Mouse (Mus musculus): ENCODE data around the gene Zfp235.

Gene Zfp235

DNA sequence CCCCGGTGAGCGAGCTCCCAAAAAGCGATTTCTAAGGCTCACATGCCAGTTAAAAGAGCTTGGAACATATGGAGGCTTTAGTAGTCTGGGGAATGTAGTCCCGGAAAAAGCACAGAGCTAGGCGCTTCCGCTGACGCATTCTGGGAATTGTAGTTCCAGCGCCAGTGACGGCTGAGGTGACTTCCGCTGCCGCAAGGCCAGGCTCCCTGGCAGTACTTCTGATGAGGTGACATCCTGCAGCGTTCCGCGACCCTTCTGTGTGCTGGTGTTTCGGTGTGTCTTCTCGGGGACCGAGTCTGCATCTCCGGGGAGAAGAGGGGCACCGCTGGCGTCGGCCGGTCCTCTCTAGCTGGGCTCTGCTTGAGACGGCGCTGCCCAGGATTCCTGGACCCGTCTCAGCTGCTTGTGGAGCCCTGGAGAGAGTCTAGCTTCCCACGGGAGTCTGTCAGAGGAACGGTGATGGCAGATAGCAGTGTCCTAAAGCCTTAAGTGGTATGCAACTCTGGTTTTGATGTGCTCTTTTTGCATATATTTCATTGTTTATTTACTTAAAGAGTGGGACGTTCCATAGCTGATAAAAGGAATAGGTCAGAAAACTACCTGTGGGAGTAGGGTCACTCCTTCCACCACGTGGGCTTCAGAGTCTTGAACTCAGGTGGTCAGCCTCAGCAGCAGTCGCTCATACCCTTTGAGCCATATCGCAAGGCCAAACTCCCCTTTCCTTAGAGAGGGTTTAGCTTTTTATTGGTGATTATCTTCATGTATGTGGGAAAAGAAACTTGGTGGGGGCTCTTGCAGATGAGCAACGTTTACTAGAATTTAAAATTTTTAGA, at the start of gene Zfp235:
TSS of gene Zfp235 (plus strand) at position 174 of the 833 bp plus-strand sequence.
- DNase-seq (ENCODE audit: low spot score in 2 of 2): peak; percentile 75 to 87

DNA sequence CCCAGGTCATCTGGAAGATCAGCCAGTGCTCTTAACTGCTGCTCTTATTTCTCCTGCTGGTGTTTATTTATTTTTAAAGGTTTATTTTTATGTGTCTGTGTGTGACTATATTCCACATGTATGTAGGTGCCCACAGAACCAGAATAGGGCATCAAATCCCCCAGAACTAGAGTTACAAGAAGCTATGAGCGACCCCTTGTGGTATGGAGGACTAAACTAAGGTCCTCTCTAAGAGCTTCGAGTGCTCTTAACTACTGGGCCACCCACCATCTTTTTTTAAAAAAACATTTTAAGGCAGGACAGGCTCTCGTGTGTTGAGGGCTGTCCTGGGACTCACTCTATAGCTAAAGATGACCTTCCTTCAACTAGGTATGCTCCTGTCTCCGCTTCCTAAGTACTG, 47.1 kb upstream of the Zfp235 start:
- no peak for DNase-seq (ENCODE audit: low spot score in 2 of 2)

DNA sequence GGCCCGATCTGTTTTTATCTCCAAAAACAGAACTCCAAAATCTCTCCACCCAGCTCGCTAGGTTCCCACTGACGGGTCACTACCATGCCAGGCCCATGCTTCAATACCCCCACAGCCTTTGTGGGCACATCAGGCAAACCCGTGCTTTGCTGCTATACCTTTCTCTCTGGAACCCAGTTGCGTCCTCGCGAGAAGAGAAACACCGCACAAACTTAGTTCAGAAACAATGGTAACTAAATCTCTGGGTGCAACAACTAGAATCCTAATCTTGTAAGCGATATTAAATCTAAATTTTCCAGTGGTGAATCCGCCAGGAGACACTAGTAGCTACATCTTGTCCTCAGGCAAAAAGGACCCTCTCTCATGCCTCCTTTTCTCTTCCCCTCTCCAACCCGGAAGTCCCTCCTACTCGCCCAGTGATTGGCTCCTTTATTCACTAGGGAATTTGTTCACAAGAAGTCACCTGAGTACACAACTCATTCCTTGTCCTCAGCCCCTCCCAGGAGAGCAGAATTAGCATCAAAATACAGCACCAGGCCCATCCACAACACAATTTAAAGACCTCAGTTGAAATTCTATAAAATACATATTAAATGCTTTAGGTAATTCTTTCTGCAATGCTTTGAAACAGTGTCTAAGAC, 46.4 kb upstream of the Zfp235 start:
- no peak for DNase-seq (ENCODE audit: low spot score in 2 of 2)

GRCm38 (mm10) chr7:24104403-24104802, 29.6 kb upstream of the Zfp235 start:
- DNase-seq (ENCODE audit: low spot score in 2 of 2): no peak

- DNase-seq (ENCODE audit: low spot score in 2 of 2): no peak
Measured at GRCm38 (mm10) chr7:24105144-24105703, 28.7 kb upstream of the Zfp235 start.

DNA sequence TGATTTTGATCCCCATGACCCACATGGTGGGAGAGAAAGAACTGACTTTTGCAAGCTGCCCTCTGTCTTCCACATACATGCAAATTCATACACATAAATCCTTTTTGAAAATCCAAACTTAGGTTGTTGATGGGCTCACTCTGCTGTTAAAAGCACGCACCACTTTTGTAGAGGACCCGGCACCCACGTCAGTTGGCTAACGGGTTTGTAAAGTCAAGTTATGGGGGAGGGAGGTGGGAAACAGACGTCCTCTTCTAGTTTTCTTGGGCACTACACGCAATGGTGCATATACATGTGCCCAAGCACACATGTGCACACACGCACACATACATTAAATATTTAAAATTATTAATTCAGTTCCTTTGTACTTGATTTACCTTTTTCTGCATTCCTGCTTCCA, 23.1 kb upstream of the Zfp235 start:
- DNase-seq (ENCODE audit: low spot score in 2 of 2): no peak

- no peak for DNase-seq (ENCODE audit: low spot score in 2 of 2)
Measured at GRCm38 (mm10) chr7:24111772-24112155, 22.2 kb upstream of the Zfp235 start.

DNA sequence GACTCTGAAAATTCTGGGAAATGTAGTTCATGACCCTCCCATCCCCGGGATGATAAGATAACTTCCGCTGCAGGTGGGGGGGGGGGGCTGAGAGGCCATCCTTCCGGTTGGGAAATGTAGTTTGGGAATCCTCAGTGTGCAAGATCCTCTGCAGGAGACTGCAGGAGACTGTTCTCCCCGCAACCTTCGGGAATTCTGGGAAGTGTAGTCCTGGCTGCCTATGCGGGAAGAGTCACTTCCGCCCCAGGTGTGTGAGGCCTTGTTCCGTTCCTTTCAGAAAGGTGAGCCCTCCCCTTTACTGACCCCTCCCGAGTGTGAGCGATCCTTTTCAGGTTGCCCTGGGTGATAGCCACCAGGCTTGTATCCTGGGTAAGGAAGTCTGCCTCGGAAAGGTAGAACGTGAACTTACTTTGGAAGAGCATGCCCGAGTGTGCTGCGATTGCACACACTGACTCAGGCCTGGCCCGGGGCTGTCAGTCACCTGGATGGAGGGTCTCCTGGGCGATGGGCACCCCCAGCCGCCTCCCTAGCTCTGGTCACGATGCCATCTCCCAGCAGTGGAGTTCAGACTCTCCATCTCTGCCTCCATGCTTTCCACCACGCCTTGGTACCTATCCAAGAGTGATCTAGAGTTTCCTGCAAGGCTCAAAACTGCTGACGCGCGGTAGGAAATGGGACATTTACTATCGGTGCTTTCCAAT, 21.7 kb upstream of the Zfp235 start, which contains the start of gene Zfp112:
TSS of gene Zfp112 (plus strand) at position 159 of the 701 bp plus-strand sequence.
- no peak for DNase-seq (ENCODE audit: low spot score in 2 of 2)

DNA sequence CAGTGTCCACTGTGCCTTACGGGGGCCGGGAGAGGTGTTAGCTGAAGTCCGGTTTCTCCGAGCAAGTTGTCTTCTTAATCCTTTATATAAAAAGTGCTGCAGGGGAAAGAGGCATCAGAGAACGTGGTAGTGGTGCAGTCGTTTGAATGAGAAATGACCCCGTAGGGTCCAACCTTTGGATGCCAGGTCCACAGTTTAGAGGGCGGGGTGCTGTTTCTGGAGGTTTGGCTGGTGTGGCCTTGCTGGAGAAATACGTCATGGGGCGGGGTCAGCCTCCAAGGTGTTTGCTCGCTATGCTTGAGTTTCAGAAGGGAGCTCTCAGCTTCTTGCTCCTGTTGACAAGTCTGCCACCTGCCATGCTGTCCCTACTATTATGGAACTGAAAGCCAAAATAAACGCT, 21.0 kb upstream of the Zfp235 start:
- DNase-seq (ENCODE audit: low spot score in 2 of 2): no peak

DNA sequence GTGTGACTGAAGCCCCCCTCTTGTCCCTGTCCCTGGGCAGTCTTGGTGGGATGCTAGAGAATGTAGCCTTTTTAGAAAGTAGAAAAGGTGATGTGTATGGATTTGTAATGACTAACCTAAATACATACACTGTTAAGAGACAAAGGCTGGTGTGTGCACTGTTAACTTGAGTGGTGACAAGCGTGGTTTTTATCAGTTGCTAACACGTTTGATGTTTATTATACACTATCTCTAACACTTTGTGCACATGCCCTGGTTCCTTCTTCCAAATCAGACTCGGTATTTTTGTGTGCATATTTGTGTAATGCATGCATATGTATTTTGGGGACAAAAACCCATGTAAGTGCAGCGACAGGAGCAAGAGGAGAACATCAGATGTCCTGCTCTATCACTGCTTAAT, 17.3 kb upstream of the Zfp235 start:
- DNase-seq (ENCODE audit: low spot score in 2 of 2): no peak

DNA sequence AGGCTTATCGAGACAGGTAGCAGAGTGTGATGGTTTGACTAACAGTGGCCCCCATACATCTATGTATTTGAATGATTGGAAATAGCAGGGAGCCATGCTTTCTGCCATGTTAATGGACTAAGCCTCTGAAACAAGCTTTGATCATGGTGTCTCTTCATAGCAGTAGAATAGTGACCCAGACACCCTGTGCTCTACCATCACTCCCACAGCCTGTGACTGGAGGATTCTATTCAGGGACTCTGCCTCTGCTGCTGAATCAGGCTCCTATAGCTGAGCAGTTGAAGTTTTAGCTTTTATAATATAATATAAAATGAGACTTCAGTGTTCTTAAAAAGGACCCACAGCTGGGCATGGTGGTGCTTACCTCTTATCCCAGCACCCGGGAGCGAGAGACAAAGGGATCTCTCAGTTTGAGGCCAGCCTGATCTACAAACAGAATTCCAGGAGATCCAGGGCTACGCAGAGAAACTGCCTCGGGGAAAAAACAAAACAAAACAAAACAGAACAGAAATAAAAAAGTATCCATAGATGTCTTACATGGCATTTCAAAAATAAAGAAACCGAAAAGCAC, 459 bp upstream of the Zfp235 start:
- no peak for DNase-seq (ENCODE audit: low spot score in 2 of 2)

- DNase-seq (ENCODE audit: low spot score in 2 of 2): peak in 1 of 2 experiments; percentile 51
Measured at GRCm38 (mm10) chr7:24142566-24142965, 8.6 kb downstream of the Zfp235 start.

- peak in 1 of 2 experiments; percentile 55 for DNase-seq (ENCODE audit: low spot score in 2 of 2)
Measured at GRCm38 (mm10) chr7:24153272-24153671, 19.3 kb downstream of the Zfp235 start.

- DNase-seq (ENCODE audit: low spot score in 2 of 2): no peak
Measured at GRCm38 (mm10) chr7:24172191-24172590, 38.2 kb downstream of the Zfp235 start.

DNA sequence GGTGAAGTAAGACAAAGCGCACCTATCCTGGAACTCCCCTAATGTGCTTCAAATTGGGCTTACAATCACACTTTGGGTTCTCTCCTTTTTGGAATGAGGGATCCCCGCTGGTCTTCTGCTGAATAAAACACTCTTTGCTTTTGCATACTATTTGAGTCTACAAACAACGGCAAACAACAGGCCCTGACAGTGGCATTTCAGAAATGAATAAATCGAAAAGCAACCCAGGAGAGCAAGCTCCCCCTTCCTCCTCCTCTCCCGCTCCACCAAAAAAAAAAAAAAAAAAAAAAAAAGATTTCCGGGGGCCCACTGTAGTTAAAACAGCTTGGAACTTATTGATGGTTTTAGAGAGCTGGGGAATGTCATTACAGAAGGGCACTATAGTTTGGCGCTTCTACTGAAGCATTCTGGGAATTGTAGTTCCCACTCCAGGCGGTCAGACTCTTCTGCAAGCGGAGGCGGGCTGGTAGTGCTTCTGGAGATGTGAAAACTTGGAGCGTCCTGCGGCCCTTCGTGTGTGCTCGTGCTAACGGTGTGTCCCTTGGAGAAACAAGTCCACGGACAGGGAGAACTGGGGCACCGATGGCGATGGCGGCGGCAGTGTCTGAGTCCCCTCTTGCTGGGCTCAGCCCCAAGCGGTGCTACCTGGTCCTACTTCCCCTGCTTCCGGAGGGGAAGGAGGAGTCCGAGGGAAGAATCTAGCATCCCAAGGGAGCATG, 40.8 kb downstream of the Zfp235 start, which contains the start of gene Zfp114:
TSS of gene Zfp114 (plus strand) at position 443 of the 719 bp plus-strand sequence.
- peak; percentile 14 to 64 for DNase-seq (ENCODE audit: low spot score in 2 of 2)

DNA sequence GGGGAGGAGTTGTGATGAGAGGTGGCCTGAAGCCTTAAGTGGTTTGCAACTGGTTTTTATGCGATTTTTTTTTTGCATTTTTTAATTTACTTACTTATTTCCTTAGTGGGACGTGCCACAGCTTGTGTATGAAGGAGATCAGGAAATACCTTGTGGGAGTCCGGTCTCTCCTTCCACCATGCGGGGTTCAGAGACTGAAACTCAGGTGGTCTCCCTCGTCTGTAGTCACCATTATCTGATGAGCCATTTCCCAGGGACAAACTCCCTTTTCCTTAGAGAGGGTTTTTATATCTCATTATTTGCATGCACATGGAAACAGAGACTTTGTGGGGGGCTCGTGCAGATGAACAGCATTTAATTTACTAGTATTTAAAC, 41.4 kb downstream of the Zfp235 start:
- no peak for DNase-seq (ENCODE audit: low spot score in 2 of 2)

- no peak for DNase-seq (ENCODE audit: low spot score in 2 of 2)
Measured at GRCm38 (mm10) chr7:24187611-24188010, 53.6 kb downstream of the Zfp235 start.

GRCm38 (mm10) chr7:24188901-24189570, 55.1 kb downstream of the Zfp235 start:
- DNase-seq (ENCODE audit: low spot score in 2 of 2): no peak

DNA sequence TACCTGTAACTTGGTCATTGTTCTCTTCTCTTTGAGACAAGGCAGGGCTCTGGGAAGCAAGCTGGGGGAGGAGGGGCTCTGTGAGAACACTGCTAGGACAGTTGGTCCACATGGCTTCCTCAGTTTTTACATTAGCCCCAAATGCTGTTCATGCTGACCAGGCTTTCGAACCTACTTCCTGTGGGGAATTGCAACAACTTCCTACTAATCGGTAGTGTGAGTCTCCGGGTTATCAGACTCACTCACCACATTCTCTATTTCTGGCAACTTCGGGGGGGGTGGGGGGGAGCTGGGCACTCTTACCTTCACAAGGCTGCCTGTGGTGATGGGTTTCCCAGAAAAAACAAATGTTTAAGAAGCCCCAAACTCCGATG, 55.6 kb downstream of the Zfp235 start:
- DNase-seq (ENCODE audit: low spot score in 2 of 2): peak in 1 of 2 experiments; percentile 38

GRCm38 (mm10) chr7:24191361-24191760, 57.4 kb downstream of the Zfp235 start:
- no peak for DNase-seq (ENCODE audit: low spot score in 2 of 2)
